Mouse (Mus musculus): ENCODE results near the gene Cd248. TPM values are rescaled to one million over a fixed set of nuclear protein-coding genes. Genes with fewer than 3 reads are reported as not detected.
A peak's percentile ranks its signal among the peaks of the same experiment; 100 is the strongest.
"Not testable (repeated sequence)": the region's sequence is repeated elsewhere in the genome, so short reads cannot be mapped to it uniquely, and the experiment has no call there.

Cd248 gene
- total and polyA plus RNA-seq, 2 experiments from 2014 or later = 15.7 to 22.0 TPM

DNA sequence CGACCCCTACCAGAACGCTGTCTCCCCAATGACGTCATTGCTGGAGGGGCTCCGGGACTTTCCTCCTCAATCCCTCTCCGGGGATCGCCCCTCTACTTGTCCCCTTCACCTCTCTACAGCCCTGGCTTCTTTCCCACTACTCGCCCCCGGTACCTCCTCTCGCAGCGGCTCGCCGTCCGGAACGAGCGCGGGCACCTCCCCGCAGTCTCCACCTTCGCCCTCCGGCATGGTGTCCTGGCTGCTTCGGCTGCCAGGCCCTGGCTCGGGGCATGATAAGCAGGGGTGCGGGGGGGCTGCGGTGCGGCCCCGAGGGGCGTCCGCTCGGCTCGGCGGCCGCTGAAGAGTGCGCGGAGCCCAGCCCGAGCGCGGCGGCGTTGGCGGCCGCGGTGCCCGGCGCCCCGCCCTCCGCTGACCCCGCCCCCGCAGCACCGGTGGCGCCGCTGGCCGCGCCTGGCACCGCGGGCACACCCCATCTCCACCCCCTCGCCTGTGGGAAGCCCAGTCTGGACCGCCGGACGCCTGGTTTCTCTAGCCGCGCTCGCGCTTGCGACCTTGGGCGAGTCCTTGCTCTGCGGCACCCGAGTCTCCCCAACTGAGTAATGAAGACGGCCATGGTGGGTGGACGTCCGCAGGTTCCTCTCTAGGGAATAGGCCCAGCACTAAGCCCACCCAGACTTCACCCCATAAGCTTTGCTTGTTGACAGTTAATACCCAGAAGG lies 17.4 kb downstream of the Cd248 start, which contains the start of gene Tmem151a:
Gene Tmem151a (minus strand): TSS at position 387 of the 719 bp plus-strand sequence.
- peaks cover 25% of the 10 kb centered on the region for H3K27me3 ChIP-seq (ENCODE audit: insufficient read depth, low read length)
- 1% methylated on average over 52 of the region's 69 CpGs for WGBS
- no peak for DNase-seq (ENCODE audit: low spot score)
- ATAC-seq (ENCODE audit: low FRiP score) = no peak
- peak within 1 kb of the TSS; percentile 77 for H3K4me3 ChIP-seq (ENCODE audit: low read depth, low read length)
- H3K4me1 ChIP-seq (ENCODE audit: insufficient read depth, low read length) = peaks cover 10% of the 10 kb centered on the region
- H3K9ac ChIP-seq (replicated peaks; ENCODE audit: low read length, poor library complexity, severe bottlenecking) = peak within 1 kb of the TSS; percentile 91
- no peak for TF ChIP-seq CTCF (IDR thresholded peaks at IDR 0.05)
- peaks cover 21% of the 10 kb centered on the region for H3K36me3 ChIP-seq (ENCODE audit: insufficient read depth, low read length)
- H3K9me3 ChIP-seq (ENCODE audit: low read length) = no peaks in the 10 kb centered on the region
- peak within 1 kb of the TSS; percentile 48; the same call in 1 of the 2 replicates for H3K27ac ChIP-seq (ENCODE audit: low read depth, low read length)
- H3K4me2 ChIP-seq (ENCODE audit: low read depth, low read length, poor library complexity, severe bottlenecking) = peak within 1 kb of the TSS; percentile 72

DNA sequence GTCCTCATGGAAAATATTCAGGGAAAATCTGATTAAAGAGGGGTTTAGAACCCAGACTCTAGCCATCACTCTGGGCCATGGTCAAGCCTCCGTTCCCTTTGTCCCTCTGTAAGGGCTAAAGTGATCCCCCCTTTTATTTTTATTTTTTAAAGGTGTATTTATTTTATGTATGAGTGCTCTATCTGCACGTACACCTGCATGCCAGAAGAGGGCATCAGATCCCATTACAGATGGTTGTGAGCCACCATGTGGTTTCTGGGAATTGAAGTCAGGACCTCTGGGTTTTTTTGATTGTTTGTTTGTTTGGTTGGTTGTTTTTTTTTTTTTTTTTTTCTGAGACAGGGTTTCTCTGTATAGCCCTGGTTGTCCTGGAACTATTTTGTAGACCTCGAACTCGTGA lies 18.7 kb downstream of the Cd248 start:
- TF ChIP-seq CTCF (IDR thresholded peaks at IDR 0.05) = peak; percentile 67
- not testable (repeated sequence) for H3K27ac ChIP-seq (ENCODE audit: low read depth, low read length); ATAC-seq (ENCODE audit: low FRiP score); H3K4me3 ChIP-seq (ENCODE audit: low read depth, low read length); DNase-seq (ENCODE audit: low spot score); H3K9me3 ChIP-seq (ENCODE audit: low read length); H3K9ac ChIP-seq (replicated peaks; ENCODE audit: low read length, poor library complexity, severe bottlenecking); H3K4me2 ChIP-seq (ENCODE audit: low read depth, low read length, poor library complexity, severe bottlenecking)
- peaks cover 20% of the 10 kb centered on the region for H3K36me3 ChIP-seq (ENCODE audit: insufficient read depth, low read length)
- H3K27me3 ChIP-seq (ENCODE audit: insufficient read depth, low read length) = peaks cover 16% of the 10 kb centered on the region
- peaks cover 10% of the 10 kb centered on the region for H3K4me1 ChIP-seq (ENCODE audit: insufficient read depth, low read length)
- 58% methylated on average over 4 of the region's 4 CpGs for WGBS

DNA sequence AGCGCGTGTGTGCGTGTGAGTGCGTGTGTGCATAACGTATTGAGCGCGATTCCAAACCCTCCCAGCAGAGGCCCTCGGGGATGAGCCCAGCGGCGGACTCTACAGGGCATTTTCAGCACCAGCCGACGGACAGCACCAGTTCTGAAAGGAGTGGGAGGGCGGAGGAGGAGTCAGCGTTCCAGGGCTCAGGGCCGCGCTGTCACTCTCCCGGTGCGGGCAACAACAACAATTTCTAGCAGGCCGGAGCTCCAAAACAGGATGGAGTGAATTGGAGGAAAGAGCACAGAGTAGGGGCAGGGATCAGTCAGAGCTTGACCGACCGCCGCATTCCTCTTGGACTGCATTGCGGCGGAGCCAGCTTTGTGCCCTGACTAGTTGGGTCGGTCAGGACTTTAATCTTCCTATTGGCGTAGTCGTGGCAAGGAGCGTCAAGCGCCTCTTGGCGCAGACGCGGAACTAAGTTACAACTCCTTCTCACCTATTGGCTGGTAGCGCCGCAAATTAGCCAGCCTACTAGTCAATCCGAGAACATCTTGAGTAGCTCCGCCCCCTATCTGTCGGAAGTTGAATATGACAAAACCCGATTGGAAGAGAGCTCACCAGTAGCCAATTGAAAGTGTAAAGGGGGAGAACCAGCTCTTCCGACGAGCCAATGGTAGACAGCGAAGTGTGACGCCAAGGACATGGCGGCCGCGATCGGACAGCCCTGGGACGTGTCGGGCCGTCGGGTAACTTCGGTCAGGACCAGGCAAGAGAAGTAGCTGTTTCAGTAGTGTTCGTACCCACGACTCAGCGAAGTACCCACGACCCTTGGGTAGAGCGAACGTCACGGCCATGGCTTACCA lies 20.2 kb downstream of the Cd248 start, which contains the start of gene Yif1a:
Gene Yif1a (plus strand): TSS at position 655 of the 845 bp plus-strand sequence.
- Histone ChIP-seq H3K9me3 (ENCODE audit: low read length) (no peaks in the 10 kb centered on the region), H3K4me2 (ENCODE audit: low read depth, low read length, poor library complexity, severe bottlenecking) (peak within 1 kb of the TSS; percentile 84), H3K27ac (ENCODE audit: low read depth, low read length) (peak within 1 kb of the TSS; percentile 76), H3K36me3 (ENCODE audit: insufficient read depth, low read length) (peaks cover 25% of the 10 kb centered on the region), H3K4me3 (ENCODE audit: low read depth, low read length) (peak within 1 kb of the TSS; percentile 65), H3K9ac (replicated peaks; ENCODE audit: low read length, poor library complexity, severe bottlenecking) (peak within 1 kb of the TSS; percentile 66), H3K4me1 (ENCODE audit: insufficient read depth, low read length) (peaks cover 10% of the 10 kb centered on the region), H3K27me3 (ENCODE audit: insufficient read depth, low read length) (peaks cover under 1% of the 10 kb centered on the region; the same call in 1 of the 2 replicates)
- TF ChIP-seq CTCF (IDR thresholded peaks at IDR 0.05) = peak; percentile 73
- DNase-seq (ENCODE audit: low spot score) (peak; percentile 100), ATAC-seq (ENCODE audit: low FRiP score) (peak; percentile 92)
- whole genome bisulfite sequencing = under 1% methylated on average over 58 of the region's 58 CpGs

DNA sequence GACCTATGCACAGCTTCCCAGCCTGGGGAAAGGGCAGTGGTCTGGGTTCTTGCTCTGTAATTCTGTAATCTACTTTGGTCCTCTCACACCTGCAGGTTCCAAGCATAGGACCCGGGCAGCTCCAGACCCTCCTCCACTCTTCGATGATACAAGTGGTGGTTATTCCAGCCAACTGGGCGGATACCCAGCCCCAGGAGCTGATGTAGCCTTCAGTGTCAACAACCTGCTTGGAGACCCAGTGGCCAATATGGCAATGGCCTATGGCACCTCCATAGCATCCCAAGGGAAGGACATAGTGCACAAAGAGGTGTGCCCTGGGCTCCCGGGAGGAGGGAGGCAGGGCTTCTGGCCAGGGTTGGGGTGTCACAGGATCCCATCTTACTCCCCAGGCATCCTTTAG lies 21.4 kb downstream of the Cd248 start:
- ATAC-seq (ENCODE audit: low FRiP score) = no peak
- Histone ChIP-seq H3K4me3 (ENCODE audit: low read depth, low read length) (peak overlapping the region; percentile 65), H3K9me3 (ENCODE audit: low read length) (no peaks in the 10 kb centered on the region), H3K27ac (ENCODE audit: low read depth, low read length) (no peak overlapping the region), H3K36me3 (ENCODE audit: insufficient read depth, low read length) (peaks cover 32% of the 10 kb centered on the region), H3K4me2 (ENCODE audit: low read depth, low read length, poor library complexity, severe bottlenecking) (peak overlapping the region; percentile 84), H3K4me1 (ENCODE audit: insufficient read depth, low read length) (peaks cover 17% of the 10 kb centered on the region), H3K9ac (replicated peaks; ENCODE audit: low read length, poor library complexity, severe bottlenecking) (peak overlapping the region; percentile 66), H3K27me3 (ENCODE audit: insufficient read depth, low read length) (no peaks in the 10 kb centered on the region)
- 88% methylated on average over 4 of the region's 4 CpGs for whole genome bisulfite sequencing
- no peak for TF ChIP-seq CTCF (IDR thresholded peaks at IDR 0.05)
- no peak for DNase-seq (ENCODE audit: low spot score)

DNA sequence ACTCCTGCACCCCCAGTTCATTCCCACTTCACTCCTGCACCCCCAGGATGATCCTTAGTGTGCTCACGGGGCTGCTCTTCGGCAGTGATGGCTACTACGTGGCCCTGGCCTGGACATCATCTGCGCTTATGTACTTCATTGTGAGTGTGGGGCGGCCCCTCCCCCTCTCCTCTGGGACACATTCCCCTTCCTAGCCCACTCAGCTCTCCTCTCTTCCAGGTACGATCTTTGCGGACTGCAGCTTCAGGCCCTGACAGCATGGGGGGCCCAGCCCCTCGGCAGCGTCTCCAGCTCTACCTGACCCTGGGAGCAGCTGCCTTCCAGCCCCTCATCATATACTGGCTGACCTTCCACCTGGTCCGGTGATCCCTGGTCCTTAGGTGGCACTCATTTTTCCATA lies 24.2 kb downstream of the Cd248 start:
- no peak overlapping the region for H3K27ac ChIP-seq (ENCODE audit: low read depth, low read length)
- no peak overlapping the region for H3K9ac ChIP-seq (replicated peaks; ENCODE audit: low read length, poor library complexity, severe bottlenecking)
- peaks cover 37% of the 10 kb centered on the region for H3K4me1 ChIP-seq (ENCODE audit: insufficient read depth, low read length)
- no peak overlapping the region for H3K4me2 ChIP-seq (ENCODE audit: low read depth, low read length, poor library complexity, severe bottlenecking)
- H3K9me3 ChIP-seq (ENCODE audit: low read length) = no peaks in the 10 kb centered on the region
- H3K36me3 ChIP-seq (ENCODE audit: insufficient read depth, low read length) = peaks cover 32% of the 10 kb centered on the region
- H3K27me3 ChIP-seq (ENCODE audit: insufficient read depth, low read length) = no peaks in the 10 kb centered on the region
- WGBS = 85% methylated on average over 10 of the region's 10 CpGs
- no peak for ATAC-seq (ENCODE audit: low FRiP score)
- no peak for DNase-seq (ENCODE audit: low spot score)
- TF ChIP-seq CTCF (IDR thresholded peaks at IDR 0.05) = no peak
- no peak overlapping the region for H3K4me3 ChIP-seq (ENCODE audit: low read depth, low read length)
